Mouse (Mus musculus): ENCODE data around the gene Ptprg. TPM values are rescaled to one million over a fixed set of nuclear protein-coding genes. Genes with fewer than 3 reads are reported as not detected.

Ptprg gene
- total RNA-seq, 1 experiment from 2014 or later, result not detected

DNA sequence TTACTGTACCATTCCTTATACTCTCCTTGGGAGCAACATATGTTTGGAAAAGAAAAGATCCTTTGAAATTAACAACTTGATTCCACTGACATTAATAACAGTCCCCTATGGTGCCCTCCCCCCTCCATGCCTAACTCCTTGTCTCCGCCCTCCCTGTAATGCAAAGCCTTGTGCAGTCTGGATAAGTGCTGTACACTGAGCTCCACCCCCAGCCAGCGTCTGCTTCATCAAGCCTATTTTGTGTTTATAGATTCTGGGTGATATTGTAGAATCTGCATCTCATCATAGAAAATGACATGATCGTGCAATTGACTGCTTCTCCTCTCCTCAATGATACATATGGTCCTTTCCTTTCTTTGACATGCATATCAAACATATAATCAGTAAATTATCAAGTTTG lies 337.6 kb downstream of the Ptprg start:
- no peak for ATAC-seq (replicated peaks; ENCODE audit: insufficient number of reproducible peaks, low FRiP score, low TSS enrichment, poor library complexity, severe bottlenecking)

DNA sequence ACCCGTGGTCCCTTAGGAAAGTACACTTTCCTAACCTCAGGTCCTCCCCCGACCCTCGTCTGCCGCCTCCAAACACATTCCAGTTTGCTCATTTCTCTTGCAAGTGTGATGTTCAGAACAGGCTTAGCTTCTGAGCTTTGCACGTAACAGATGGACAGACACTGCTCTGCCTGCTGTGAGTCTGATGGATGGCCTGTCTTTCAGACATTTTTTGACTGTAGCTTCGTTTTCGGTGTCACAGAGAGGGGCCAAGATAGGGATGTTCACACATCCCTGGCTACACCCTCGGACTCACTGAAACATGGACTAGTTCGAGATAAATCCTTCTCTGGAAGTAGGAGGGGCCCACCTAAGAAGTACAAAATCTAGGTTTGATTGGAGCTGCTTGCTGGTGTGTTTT lies 339.3 kb downstream of the Ptprg start:
- no peak for ATAC-seq (replicated peaks; ENCODE audit: insufficient number of reproducible peaks, low FRiP score, low TSS enrichment, poor library complexity, severe bottlenecking)

DNA sequence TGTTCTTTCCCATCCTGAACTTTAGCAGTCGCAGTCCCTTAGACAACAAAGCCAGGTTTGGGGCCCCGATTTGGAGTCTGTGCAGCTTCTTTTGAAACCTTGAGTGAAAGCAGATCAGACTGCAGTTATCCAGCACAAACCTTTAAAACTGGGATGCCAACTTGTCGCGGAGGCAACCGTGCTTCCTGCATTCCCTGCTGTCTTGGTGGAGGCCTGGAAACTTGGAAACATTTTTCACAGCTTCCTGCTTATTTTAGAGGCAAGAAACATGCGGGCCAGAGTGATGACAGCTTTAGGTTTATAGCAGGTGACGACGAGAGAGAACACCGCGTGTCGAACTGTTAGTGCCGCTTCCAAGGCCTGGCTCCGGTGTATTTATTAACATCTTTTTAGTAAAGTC lies 342.2 kb downstream of the Ptprg start:
- no peak for ATAC-seq (replicated peaks; ENCODE audit: insufficient number of reproducible peaks, low FRiP score, low TSS enrichment, poor library complexity, severe bottlenecking)

DNA sequence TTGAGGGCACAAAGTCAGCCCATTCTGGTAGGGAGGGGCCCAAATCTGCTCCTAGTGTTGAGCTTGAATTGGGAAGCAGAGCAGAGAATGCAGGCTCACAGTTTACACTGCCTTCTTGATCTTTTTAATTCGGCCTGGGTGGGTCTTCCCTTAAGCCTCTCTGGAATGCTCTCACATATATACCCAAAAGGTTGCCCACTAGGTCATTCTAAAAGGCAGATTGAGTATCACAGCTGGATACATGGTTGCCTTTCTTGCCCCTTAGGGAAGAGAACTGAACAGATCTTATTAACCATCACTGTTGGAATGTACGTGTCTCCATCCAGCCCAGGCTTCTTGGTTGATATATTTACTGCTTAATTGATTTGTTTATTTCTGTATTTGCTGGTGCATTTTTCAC lies 349.5 kb downstream of the Ptprg start:
- ATAC-seq (replicated peaks; ENCODE audit: insufficient number of reproducible peaks, low FRiP score, low TSS enrichment, poor library complexity, severe bottlenecking), result no peak

DNA sequence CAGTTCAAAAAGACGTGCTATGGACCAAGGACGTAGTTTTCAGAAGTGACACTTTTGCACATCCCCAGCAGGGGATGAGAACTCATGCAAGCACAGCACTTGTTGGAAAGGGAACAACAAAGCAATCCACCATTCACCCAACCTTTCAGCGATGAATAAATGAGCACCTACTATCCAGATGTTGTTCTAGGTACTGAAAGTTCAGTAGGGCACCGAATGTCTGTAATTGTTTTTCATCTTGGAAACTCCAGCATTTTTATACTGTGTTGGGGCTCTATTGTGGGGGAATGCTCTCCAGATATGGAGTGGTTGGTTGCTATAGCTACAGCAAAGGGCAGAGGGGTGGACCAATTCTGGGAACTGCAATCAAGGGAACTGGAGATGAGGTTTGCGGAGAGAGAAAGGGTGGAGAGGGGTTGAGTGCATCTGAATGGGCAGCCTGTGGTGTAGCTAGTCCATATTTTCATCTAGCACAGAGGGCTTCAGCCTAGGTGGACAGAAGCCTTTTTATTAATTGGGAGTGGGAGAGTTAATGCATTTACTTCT lies 352.9 kb downstream of the Ptprg start:
- ATAC-seq (replicated peaks; ENCODE audit: insufficient number of reproducible peaks, low FRiP score, low TSS enrichment, poor library complexity, severe bottlenecking), result no peak

DNA sequence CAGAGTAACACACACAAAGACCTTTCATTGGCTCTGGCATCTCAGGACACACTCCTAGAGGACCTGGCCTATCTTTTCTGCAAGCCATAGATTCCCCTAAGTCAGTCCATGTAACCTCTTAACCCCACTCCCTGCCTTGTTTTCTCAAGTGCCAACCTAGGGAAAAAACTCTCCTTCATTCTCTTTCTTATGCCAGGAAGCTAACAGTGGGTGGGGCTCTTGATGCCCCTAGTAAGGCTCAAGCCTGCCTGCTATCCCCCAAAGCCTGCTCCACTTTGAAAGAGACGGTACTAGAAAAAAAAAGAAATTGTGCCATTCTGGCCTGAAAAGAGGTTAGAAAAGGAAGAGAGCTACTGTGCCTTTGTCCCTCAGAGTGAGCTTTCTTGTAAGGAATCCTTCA lies 358.9 kb downstream of the Ptprg start:
- no peak for ATAC-seq (replicated peaks; ENCODE audit: insufficient number of reproducible peaks, low FRiP score, low TSS enrichment, poor library complexity, severe bottlenecking)

DNA sequence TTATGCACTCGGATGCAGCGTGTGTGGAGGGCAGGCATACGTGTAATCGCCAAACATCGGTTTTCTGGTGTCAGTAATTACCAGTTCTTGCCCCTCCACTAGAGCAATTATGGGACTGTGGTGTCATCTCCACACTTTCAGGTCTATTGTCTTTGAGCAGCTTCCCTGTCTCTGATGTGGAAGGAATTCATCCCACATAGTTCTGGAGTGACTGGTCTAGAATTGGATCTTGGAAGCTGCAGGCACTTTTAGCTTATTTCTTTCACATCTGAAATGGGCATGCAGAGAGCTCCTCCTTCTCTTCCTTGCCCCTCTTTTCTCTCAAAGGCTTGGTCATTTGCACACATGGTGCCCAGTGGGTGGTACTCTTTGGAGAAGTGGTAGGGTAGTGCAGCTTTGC lies 363.9 kb downstream of the Ptprg start:
- ATAC-seq (replicated peaks; ENCODE audit: insufficient number of reproducible peaks, low FRiP score, low TSS enrichment, poor library complexity, severe bottlenecking), result no peak

DNA sequence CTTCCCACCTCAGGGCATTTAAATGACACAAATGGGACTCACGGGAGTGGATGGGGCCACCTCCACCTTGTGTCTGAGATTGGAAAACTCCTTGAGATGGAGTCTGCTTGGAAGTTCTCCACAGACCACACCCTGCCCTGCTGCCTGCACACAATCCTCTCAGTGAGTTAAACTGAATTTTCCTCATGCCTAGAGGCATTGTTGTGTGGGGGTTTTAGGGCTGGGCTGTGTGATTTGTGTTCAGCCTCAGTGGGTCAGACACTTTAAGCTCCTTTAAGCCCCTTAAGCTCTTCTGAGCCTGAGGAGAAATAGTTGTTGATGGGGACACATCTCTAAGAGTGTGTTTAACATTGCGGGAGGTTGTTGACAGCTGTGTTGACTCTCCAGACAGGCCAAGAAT lies 375.2 kb downstream of the Ptprg start:
- no peak for ATAC-seq (replicated peaks; ENCODE audit: insufficient number of reproducible peaks, low FRiP score, low TSS enrichment, poor library complexity, severe bottlenecking)

DNA sequence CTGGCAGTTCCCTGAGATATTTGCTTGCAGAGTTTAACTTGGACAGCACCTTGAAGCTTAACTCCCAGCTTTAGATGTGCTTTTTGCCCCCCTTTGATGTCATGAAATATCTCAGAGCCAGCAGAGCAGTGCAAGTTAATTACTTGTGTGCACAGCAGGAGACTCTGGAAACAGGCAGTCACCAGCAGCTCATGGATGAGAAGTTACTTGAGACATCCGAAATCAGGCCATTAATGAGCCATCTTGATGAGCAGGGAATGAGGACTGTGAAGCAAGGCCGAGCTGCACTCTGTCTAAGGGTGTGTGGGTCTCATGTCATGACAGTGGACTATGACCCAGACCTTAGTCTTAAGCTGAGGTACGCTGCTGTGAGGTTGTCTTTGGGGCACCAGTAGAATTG lies 379.2 kb downstream of the Ptprg start:
- no peak for ATAC-seq (replicated peaks; ENCODE audit: insufficient number of reproducible peaks, low FRiP score, low TSS enrichment, poor library complexity, severe bottlenecking)

DNA sequence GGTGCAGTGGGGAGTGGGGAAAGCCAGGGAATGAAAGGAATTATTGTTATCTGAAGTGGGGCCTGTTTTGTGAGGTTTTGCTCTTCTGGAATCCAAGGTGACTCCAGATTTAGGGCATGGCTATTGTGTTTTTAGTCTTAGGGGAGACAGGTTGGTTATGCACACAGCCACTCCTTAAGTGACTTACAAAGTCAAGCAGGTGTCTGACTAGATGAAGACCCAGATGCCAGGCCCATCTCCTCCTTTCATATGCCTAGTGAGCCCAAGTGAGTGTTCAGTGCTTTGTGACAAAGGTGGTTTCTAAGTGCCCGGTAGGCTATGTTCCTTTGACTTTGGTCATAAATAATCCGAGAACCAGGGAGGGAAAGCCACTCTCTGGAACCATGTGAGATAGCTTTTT lies 381.2 kb downstream of the Ptprg start:
- ATAC-seq (replicated peaks; ENCODE audit: insufficient number of reproducible peaks, low FRiP score, low TSS enrichment, poor library complexity, severe bottlenecking), result no peak

DNA sequence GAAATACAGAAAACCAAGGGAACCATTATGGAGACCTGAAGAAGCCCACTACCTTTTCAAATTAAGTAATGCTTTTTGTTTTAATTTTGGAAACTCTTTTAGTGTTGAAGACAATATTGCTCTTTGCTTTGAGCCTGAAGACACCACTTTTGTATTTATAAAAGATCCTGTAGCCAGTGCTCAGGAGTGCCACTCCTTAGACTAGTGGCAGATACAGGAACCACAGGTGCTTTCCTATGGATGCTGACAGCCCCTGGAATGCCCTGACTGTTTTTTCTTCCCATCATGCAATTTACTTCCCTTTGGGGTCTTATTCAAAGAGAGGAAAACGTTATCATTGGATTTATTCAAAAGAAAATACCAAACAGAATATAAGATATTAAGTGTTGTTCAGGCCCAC lies 381.9 kb downstream of the Ptprg start:
- no peak for ATAC-seq (replicated peaks; ENCODE audit: insufficient number of reproducible peaks, low FRiP score, low TSS enrichment, poor library complexity, severe bottlenecking)

DNA sequence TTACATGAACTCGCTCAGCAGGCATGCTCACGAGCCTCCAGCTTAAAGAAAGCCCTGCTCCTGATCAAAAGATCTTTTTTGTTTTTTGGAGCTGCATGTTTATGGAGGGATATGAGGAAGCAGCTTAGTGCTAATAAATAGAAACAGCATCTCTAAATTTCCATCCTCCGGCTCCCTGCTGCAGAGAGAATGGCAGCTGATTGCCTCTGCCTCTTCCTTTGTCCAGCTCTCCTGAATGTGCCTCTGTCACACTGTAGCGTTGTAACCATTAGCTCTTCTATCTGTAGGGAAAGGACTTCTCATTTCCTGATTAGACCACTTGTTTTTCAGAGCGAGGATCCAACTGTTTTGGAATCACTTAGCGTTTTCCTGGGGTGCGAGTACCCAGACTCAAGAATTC lies 382.4 kb downstream of the Ptprg start:
- no peak for ATAC-seq (replicated peaks; ENCODE audit: insufficient number of reproducible peaks, low FRiP score, low TSS enrichment, poor library complexity, severe bottlenecking)

DNA sequence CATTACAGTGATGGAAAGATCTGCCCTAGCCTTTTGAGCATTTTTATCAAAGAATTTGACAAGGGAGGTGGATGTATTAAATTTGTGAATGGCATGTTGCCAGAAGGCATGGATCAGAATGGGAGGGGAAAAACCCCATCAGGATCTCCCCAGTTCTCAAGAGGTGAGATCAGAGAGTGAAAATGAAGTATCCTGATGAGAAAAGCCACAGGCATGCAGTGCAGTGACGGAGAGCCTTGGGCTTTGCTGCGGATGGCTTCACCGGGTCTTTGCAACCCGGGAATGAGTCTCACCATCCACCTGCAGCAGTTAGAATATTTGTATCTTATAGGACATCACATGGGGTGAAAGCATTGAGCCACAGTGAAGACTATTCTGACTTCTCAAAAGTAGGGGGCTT lies 385.6 kb downstream of the Ptprg start:
- no peak for ATAC-seq (replicated peaks; ENCODE audit: insufficient number of reproducible peaks, low FRiP score, low TSS enrichment, poor library complexity, severe bottlenecking)

DNA sequence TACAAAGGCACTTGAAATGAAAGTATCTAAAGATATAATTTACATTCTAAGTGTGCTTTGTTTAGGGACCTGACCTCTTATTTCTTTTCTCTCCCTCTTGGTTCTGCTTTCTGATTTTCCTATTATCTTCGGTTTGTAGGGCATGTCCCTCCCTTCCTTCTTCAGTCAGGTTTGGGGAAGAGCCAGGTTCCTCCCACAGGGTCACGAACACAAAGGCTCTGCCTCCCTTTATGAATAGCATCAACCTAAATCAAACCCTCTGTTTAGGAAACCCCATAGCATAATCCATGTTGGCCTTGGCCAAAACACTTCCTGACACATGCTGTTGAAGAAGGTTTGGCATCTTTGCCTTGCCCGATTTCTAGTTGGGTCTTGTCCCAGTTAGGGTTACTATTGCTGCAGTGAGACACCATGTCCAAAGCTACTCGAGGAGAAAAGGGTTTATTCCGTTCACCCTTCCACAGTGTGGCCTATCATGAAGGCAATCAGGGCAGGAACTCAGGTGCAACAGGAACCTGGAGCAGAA lies 388.7 kb downstream of the Ptprg start:
- ATAC-seq (replicated peaks; ENCODE audit: insufficient number of reproducible peaks, low FRiP score, low TSS enrichment, poor library complexity, severe bottlenecking), result no peak

DNA sequence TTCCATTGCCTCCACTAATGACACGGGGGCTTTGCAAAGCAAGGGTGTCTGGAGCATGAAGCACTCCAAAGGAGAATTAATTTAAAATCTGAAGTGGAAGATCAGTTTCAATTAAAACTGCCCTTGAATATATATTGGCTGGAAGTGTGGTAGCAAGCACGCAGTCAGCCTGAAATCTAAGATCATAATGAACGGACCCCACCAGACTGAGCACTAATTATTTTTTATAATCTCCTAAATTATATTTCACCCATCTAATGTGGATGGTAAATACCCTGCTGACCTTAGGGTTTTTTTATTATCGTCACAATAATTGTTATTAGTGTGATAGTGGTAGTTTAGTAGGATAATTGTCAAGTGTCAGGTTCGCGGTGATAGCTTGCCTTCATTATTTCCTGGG lies 397.0 kb downstream of the Ptprg start:
- no peak for ATAC-seq (replicated peaks; ENCODE audit: insufficient number of reproducible peaks, low FRiP score, low TSS enrichment, poor library complexity, severe bottlenecking)

DNA sequence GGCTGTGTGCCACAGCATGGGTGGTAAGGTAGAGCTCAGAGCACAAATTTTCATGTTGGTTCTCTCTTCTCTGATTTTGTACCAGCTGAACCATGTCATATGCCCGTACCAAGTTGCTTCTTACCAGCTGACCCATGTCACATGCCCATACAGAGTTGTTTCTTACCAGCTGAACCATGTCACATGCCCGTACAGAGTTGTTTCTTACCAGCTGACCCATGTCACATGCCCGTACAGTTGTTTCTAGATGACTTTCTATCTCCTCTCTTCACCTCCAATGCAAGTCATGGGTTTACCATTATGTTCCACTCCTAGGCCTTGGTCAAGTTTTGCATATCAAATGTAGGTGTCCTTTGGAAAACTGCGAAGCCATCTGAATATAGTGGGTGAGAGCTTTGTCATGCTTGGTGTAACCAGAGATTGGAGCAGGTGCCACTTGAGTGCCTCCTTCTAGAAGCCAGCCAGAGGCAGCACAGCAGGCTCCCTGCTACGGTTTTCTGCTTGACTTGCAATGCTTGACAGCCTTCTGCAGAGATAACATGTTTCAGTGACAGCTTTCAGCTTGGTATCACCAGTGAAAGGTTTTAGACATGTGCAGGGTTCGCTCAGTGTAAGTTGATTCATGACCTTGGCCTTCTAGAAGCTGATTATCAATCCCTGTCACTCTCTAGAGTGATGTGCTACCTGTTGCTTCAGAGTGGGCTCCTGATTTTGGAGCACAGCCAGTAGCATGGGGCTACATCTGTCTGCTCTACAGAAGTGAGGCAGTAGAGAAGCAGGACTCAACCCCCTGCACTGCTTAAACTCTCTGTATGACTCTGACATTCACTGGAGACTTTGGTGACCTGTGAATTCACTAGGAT lies 401.9 kb downstream of the Ptprg start:
- ATAC-seq (replicated peaks; ENCODE audit: insufficient number of reproducible peaks, low FRiP score, low TSS enrichment, poor library complexity, severe bottlenecking), result no peak

DNA sequence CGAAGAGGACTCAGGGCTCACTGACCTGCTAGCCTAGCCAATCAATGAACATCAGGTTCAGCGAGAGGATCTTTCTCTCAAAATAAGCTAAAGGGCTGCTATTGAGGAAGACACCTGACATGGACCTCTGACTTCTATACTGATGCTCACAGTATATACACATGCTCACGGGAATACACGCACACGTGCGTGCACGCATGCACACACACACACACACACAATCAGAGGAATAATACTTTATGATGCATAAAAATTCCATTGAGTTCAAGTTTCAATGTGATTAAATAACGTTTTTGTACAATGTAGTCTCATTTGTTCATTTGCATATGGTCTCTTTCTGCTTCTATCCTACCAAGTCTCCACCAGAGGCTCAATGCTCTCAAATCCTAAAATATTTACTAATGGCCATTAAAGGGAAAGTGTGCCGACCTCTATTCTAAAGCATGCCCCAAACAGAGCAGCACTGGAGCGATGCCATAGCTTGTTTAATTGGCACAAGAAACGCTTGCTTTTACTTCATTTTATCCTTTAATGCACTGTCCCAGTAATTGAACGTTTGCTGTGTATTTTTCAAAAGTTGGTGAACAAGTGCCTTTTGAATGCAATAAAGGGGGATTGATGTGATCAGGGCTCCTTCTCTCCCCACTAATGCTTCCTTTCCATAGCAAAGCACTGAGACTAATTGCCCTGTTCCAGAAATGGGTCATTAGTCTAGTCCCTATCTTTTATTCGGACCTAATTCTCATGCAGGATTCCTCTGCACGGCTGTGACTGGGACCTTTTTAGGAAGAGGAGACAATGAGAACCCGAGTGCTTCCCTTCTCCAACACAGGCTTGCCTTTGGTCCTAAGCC lies 407.2 kb downstream of the Ptprg start:
- no peak for ATAC-seq (replicated peaks; ENCODE audit: insufficient number of reproducible peaks, low FRiP score, low TSS enrichment, poor library complexity, severe bottlenecking)

DNA sequence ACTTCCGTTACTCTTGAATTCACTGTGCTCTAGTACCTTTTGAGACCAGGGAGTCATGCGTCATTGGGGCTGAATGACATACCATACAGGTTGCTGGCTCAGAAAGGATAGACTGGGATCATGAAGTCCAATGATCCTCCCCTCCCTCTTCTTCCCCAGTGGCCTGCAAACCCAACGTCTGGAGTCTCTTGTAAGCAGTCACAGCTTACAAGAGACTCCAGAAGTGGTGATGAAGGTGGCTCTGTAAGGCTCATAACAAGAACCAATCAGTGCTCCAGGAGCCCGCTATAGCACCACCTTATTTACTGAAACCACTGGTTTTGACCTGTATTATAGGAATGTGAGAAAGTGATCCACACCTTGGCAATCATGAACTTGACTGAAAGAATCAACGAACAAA lies 408.8 kb downstream of the Ptprg start:
- ATAC-seq (replicated peaks; ENCODE audit: insufficient number of reproducible peaks, low FRiP score, low TSS enrichment, poor library complexity, severe bottlenecking), result no peak

DNA sequence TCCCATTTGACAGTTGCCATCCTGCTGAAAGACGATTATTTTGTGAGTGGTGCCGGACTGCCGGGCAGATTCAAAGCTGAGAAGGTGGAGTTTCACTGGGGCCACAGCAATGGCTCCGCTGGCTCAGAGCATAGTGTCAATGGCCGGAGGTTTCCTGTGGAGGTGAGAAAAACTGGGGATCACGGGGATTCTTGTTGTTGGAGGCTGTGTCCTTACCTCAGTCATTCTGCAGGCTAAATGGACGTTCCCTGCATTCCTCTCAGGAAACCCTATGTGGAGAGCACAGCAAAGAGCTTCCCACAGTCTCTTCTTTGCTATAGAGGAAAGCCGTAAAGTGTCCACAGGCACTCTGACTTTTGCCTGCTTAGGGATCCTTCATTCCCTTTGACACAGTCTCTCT lies 409.2 kb downstream of the Ptprg start:
- ATAC-seq (replicated peaks; ENCODE audit: insufficient number of reproducible peaks, low FRiP score, low TSS enrichment, poor library complexity, severe bottlenecking), result no peak

DNA sequence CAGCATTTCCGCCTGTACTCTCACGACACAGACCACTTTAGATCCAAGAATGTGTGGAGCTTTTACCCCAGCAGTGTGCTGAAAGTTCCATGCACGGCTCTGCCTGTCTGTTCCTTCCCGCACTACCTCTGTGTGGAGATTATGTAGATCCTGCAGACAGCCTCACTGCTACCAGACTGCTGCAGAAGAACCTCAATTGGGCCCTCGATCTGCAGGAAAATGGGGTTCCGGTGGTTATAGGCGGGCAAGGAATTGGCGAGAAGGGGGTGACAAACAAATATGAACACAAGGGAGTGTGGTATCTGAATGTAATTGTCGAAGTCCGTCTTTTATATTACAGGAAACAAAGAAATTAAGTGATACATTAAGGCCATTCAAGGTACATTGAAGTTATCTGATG lies 410.5 kb downstream of the Ptprg start:
- no peak for ATAC-seq (replicated peaks; ENCODE audit: insufficient number of reproducible peaks, low FRiP score, low TSS enrichment, poor library complexity, severe bottlenecking)
